Mouse (Mus musculus) urinary bladder, postnatal 4 days (tissue): ENCODE measurements around the gene Abhd11.
"Not testable (repeated sequence)": the region's sequence is repeated elsewhere in the genome, so short reads cannot be mapped to it uniquely, and the experiment has no call there.

ENCODE experiments used
- DNase-seq, 2 experiments: peaks; one replicate each; pipeline ENCODE4 v3.0.0; 2021 to 2022; ENCODE audit warnings: low spot score in 2 of 2

The Abhd11 gene

DNA sequence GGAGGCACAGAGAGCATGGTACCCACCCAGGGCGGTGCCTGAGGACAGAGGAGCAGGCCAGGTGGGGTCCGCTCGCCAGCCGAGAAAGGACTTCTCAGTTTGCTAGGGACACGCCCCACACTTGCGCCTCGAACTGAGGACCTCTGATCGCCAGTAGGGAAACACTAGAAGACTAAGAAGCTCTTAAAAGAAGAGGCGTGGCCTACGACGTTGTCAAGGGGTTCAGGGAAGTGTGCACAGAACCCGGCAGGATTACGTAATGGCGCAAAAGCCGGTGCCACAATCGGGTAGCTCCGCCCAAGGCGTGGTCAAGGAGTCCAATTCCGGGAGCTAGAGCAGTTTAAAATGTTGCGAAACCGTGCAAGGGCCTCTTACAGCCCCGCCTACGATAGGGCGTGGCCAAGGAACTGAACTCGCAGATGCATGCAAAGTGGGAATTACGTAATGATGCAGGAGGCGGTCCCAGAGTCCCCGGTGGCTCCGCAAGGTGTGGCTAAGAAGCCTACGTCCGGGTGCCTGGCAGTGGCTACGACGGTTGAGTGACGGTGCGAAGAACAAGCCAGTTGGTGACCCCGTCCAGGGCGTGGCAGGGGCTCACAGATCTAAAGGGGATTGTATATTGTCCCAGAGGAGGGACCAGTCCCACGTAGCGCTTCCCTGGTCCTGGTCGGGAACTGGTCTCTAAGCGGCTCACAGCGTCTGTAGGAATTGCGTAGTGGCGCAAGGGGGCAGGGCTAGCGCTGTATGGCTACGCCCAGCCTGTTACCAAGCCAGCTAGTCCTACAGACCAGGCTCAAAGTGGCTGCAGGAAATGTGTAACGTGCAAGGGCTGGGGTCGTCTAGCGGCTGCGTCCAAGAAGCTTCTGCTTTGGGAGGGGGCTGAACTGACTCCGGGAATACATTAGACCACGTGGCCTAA, at the start of gene Abhd11:
TSS of gene Abhd11 (plus strand) at position 482 of the 919 bp plus-strand sequence.
- peak; percentile 97 to 98 for DNase-seq

GRCm38 (mm10) chr5:134960430-134960829, 48.5 kb upstream of the Abhd11 start:
- no peak for DNase-seq

GRCm38 (mm10) chr5:134961519-134961918, 47.4 kb upstream of the Abhd11 start:
- DNase-seq, result no peak

GRCm38 (mm10) chr5:134963546-134963945, 45.4 kb upstream of the Abhd11 start:
- no peak for DNase-seq

DNA sequence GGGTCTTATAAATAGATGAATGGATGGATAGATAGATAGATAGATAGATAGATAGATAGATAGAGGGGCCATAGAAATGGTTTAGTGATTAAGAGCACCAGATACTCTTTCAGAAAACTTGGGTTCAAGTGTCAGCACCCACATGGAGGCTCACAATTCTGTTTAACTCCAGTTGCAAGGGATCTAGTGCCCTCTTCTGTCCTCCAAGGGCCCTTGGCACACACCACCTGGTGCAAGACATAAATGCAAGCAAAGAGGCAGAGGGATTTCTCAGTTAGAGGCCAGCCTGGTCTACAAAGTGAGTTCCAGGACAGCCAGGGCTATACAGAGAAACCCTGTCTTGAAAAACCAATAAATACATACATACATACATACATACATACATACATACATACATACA, 44.3 kb upstream of the Abhd11 start:
- not testable (repeated sequence) for DNase-seq

DNA sequence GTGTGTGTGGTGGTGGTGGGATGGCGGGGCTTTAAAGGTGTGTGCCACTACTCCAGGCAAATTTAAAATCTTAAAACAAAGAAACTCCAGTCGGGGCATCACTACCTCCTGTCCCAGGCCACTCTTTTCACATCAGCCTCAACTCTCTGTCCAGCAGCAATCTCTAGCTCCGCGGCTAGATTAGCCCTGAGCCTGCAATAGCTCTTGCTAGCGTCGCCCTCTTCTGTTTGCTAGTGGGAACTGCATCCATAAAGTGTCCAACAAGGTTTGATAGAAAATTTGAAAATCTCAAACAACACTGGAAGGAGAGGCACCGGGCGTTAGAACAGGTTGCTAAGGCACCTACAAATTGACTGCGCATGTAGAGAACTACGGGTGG, 43.5 kb upstream of the Abhd11 start:
- peak in 1 of 2 experiments; percentile 79 for DNase-seq

DNA sequence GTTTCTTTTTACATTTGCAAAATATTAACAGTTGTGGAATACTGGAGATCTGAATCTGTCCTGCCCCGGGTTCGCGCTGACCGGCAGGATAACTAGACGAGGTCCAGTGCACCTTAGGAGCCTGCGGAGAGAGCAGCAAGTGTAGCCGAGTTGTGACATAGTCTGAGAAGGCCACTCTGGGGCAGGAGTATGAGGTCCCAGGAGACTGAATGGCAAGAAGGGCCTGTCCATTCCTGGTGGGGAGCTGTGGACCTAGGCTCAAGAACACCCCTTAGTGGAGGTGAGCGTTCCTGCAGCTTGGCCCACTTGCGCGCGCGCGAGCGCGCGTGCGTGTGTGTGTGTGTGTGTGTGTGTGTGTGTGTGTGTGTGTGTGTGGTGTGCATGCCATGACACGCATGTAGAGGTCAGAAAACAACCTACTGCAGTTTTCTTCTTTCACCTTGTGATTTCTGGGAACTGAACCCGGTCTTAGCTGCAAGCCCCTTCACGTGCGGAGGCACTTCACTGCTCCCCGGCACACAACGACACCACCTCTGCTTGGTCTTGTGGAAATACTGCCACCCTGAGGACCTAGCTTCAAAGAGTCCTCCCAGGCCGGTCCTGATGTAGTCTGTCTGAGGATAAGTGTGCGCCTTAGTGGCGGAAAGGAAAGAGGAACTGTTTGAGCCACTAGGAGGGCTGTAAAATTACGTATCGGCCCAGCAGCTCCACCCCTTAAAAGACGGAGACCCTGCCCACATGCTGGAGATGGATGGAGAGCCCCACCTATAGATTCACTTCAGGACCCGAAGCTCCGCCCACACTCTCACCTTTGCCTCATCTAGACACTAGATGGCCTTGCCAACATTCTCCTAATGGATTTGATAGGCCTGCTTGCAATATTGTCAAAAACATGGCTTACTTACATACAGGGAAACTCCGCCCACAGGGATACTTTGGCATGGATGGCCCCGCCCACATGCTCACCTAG, 42.8 kb upstream of the Abhd11 start:
- DNase-seq, result peak in 1 of 2 experiments; percentile 40

DNA sequence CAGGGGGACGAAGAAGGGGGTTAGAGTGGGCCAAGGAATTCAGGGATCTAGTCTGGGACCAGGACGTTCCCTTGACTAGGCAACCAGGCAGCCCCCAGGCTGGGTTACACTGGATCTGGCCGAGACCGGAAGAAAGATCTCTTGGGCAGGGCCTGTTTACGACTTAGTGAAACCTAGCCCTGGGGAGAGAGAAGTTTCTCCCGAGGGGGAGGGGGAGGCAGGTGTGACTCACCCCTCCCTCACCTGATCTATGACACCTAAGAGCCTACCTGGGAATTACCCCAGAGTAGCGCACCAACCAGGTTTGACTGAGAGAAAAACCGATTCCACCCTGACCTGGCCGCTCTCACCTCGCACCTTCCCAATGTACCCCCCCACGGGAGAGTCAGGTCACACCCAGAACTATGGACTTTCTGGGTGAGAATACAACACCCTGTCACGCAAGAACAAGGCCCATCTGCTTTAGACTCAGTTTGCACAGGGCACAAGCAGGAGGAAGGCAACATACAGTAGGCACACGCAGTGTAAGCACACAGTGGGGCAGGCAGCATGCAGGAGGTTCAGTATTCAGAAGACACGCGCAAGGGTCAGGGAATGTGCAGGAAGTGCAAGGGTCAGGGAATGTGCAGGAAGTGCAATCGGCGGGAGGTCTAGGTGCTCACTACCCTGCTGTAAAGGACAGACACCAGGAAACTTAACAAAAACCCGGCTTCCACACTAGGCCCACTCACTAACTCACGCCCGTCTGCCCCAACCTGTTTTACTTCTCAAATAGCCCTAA, 41.6 kb upstream of the Abhd11 start:
- DNase-seq, result no peak

DNA sequence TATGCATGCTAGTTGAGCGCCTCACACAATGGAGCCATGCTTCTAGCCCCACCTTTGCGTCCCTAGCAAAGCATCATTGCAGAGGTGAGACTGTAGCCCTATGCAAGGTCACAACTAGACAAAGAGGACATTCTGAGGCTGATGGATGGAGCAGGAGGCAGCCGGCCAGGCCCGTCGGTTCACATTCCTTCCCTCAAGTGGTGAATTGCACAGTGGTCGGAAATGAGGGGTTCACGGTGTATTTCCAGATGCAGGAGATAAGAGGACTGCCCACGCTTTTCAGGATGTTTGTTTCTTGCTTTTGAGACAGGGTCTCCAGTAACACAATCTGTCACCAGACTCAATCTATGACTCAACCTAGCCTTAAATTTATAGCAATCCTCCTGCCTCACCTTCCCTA, 38.3 kb upstream of the Abhd11 start:
- no peak for DNase-seq

DNA sequence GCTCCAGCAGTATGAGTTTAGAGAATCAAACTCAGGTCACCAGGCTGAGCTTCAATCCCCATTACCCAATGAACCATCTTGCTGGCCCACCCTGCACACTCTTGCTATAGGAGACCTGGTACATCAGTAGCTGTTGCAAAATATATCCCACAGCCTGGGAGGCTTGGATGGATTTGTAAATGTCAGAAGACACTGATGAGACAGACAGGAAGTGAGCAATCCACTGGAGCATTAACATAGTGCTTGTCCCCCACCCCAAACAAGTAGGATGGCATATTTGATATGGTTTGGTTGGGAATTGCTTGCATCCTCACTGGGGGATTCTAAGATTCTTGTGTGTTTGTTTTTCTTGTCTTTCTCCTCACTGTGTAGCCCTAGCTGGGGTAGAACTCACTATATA, 35.9 kb upstream of the Abhd11 start:
- DNase-seq, result no peak

GRCm38 (mm10) chr5:134973526-134973925, 35.4 kb upstream of the Abhd11 start:
- DNase-seq, result no peak

- no peak for DNase-seq
These were observed 34.7 kb upstream of the Abhd11 start for GRCm38 (mm10) chr5:134974294-134974693.

DNA sequence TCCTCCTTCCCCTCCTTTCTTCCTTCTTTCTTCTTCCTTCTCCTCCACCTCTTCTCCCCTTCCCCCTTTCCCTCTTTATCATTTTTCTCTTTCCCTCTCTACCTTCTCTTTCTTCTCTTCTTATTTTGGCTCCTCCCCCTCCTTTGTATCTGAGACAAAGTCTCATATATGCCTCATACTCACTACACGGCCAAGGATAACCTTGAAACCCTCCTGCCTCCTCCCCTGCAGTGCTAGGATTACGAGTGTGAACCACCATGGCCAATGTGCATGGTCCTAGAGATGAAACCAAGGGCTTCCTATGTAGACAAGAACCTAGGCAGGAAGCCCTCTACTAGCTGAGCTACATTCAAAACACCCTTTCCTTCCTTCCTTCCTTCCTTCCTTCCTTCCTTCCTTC, 34.0 kb upstream of the Abhd11 start:
- no peak for DNase-seq

GRCm38 (mm10) chr5:134976164-134976563, 32.8 kb upstream of the Abhd11 start:
- no peak for DNase-seq

DNA sequence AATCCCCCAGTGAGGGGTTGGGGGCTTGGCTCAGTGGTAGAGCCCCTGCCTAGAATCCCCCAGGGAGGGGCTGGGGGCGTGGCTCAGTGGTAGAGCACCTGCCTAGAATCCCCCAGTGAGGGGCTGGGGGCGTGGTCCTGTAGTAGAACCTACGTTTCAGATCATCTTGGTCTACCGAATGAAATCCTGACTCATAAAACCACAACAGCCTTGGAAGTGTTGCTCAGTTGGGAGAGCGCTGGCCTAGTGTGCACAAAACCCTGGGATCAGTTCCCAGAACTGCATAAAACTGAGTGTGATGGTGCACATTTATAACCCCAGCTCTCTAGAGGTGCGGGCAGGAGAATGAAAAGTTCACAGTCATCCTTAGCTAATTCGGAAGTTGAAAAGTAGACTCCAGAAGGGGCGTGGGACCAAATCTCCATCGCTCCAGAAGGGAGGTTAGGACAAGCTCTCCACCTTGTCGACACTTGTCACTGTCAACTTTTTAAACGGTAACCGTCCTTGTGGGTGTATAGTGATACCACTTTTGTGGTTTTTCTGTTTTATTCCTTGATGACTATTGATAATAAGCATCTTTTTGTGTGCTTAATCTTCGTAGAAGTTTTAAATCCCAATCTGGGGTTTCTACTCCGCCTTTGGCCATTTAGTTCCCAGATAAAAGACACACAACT, 32.2 kb upstream of the Abhd11 start:
- no peak for DNase-seq

DNA sequence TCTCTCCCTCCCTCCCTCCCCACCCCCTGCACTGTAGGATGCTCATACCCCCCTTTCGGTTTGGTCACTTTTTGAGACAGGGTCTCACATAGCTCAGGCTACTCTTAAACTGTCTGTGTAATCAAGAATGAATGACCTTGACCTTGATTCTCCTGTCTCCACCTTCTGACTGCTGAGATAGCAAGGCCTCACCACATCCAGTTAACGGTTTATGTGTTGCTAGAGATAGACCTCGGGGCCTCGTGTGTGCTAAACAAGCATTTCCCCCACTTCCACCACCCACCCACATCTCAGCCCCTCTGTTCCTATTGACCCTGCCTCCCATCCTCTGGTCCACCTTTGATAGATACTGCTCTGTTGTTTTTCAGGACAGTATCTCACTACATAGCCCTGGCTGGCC, 31.1 kb upstream of the Abhd11 start:
- no peak for DNase-seq

DNA sequence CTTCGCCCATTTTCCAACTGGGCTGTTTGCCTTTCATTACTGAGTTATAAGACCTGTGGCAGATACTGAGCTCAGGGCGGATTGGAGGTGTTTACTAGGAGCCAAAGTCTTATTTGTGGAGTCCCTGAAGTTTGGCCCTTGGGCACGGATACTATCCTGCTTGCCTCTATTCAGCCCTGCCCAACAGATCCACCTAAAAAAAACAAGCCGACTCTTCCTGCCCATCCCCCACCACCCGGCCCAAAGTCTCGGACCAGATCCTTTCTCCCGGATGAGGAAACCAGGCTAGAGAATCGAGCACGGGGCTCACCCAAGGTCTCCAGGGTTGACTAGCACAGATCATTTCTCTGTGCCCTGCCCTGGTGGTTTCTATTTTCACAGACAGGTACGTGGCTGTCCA, 27.8 kb upstream of the Abhd11 start:
- no peak for DNase-seq

GRCm38 (mm10) chr5:134983111-134983510, 25.8 kb upstream of the Abhd11 start:
- DNase-seq, result no peak

- no peak for DNase-seq
These were observed 25.2 kb upstream of the Abhd11 start for GRCm38 (mm10) chr5:134983771-134984170.

DNA sequence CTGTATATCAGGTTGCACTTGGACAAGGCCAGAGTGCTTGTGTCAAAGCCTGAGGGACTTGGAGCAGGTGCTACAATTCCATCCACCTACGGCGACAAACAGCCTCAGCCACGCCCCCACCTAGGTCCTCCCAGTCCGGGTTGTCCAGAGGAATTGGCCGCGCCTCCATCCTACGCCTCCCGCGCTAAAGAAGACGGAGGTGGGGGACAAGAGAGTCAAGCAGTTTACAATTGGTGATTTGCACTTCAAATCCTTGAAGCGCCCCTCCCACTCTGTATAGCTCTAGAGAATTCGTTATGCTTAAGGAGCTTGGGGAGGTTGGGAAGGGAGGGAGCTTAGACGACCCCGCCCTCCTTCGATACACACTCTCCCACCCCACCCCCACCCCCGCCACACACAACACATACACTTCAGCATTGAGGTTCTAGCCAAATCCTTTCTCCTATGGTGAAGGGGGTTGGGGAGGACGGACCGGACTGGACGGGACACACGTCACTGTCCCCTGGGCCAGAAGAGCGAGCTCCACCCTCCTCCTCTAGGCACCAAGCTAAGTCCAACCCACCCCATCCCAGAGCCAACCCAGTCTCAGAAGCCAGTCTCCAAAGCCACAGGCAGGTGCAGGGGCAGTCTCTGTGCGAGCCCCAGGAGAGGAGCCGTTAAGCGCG, 23.2 kb upstream of the Abhd11 start, which contains the start of gene Cldn3:
TSS of gene Cldn3 (plus strand) at position 582 of the 665 bp plus-strand sequence.
- peak in 1 of 2 experiments; percentile 66 for DNase-seq
